Mouse (Mus musculus) brain, embryonic 14.5 days (tissue): ENCODE measurements around the gene Aasdh.

Source experiments
- CTCF ChIP-seq: fragments of 200-500 bp; IDR thresholded peaks from 2 replicates; pipeline ENCODE4 v1.5.1; 2012; ENCODE audit warnings: inconsistent platforms, mild to moderate bottlenecking, moderate library complexity, borderline replicate concordance; ENCODE audit not compliant: insufficient read depth, insufficient read length; ENCODE audit errors: extremely low read depth
- POLR2A ChIP-seq: fragments of 200-500 bp; IDR thresholded peaks from 2 replicates; pipeline ENCODE4 v1.6.1; 2012; ENCODE audit warnings: mild to moderate bottlenecking, inconsistent platforms, borderline replicate concordance; ENCODE audit not compliant: poor library complexity, insufficient read depth, insufficient read length, severe bottlenecking; ENCODE audit errors: extremely low read depth

GRCm38 (mm10) chr5:76950343-76951105, 45.2 kb upstream of the Aasdh start:
- TF ChIP-seq CTCF (no peak), POLR2A (no peak)
